Mouse (Mus musculus): Measurements from ENCODE around the gene Ostc. TPM values are rescaled to one million over a fixed set of nuclear protein-coding genes. Genes with fewer than 3 reads are reported as not detected.

The Ostc gene
- total RNA-seq, 2 experiments from 2014 or later: 61.8 to 63.1 TPM

- no peak for TF ChIP-seq CTCF (conservative IDR thresholded peaks at IDR 0.05)
- Histone ChIP-seq H3K4me3 (no peak overlapping the region), H3K27ac (no peak overlapping the region)
- no peak for DNase-seq (ENCODE audit: low spot score in 2 of 2)
Observed at GRCm38 (mm10) chr3:130727036-130727435, 17.8 kb upstream of the Ostc start.

DNA sequence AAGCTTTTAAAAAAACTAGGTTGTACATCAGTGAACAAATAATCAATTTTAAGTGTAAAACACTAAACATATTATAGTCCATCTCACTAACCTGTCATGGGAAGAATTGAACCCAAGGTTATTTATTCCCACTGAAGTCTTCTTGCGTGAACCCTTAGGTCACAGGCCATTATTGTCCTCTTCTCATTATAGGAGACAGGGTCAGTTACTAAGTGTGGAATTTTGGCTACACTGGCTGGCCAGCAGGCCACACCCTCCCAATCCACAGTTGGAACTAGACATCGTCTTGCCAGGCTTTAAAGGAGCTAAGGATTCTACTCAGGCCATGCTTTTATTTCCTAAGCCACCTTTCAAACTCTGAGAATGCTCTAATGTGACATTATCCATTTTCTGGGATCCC, 16.5 kb upstream of the Ostc start:
- Histone ChIP-seq H3K4me3 (no peak overlapping the region), H3K27ac (no peak overlapping the region)
- no peak for DNase-seq (ENCODE audit: low spot score in 2 of 2)
- no peak for TF ChIP-seq CTCF (conservative IDR thresholded peaks at IDR 0.05)

DNA sequence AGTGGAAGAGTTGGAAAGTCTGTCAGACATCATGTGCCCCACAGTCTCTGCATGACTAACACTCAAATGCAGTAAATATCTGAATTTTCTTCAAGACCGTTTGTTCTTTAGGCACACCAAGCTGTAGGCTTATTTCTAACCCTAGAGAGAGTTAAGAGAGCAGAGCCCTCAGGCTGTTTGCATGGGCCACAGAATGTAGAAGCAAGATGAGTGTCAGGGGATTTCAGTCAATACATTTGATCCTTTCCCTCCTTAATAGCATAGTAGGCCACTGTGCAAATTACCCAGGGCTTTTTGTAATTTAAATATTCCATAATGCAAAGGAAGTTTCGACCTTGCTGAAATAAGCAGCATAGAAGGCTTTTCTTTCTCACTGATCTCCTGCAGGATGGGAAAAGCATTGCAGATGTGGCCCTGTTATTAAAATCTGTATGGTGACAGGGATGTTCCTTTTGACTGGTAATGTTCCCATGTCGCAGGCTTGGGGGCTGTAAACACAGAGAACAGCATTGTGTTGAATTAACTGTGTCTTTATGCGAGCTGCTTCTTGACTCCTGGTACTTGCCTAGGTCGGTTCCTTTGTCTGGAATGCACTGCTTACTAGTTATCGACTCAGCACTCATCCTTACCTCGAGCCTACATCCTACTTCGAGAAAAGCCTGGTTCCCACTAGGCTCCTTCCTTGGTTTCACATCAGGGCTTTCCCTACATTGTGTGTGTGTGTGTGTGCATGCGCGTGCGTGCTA, 13.7 kb upstream of the Ostc start:
- Histone ChIP-seq H3K4me3 (no peak overlapping the region), H3K27ac (no peak overlapping the region)
- no peak for DNase-seq (ENCODE audit: low spot score in 2 of 2)
- peak; percentile 24; the same call in 1 of the 2 replicates for TF ChIP-seq CTCF (conservative IDR thresholded peaks at IDR 0.05)

GRCm38 (mm10) chr3:130720225-130720624, 11.0 kb upstream of the Ostc start:
- H3K27ac ChIP-seq: no peak overlapping the region
- no peak overlapping the region for H3K4me3 ChIP-seq
- TF ChIP-seq CTCF (conservative IDR thresholded peaks at IDR 0.05): no peak
- DNase-seq (ENCODE audit: low spot score in 2 of 2): no peak

- TF ChIP-seq CTCF (conservative IDR thresholded peaks at IDR 0.05): no peak
- H3K27ac ChIP-seq: no peak overlapping the region
- no peak for DNase-seq (ENCODE audit: low spot score in 2 of 2)
- H3K4me3 ChIP-seq: no peak overlapping the region
Observed at GRCm38 (mm10) chr3:130718871-130719270, 9.6 kb upstream of the Ostc start.

DNA sequence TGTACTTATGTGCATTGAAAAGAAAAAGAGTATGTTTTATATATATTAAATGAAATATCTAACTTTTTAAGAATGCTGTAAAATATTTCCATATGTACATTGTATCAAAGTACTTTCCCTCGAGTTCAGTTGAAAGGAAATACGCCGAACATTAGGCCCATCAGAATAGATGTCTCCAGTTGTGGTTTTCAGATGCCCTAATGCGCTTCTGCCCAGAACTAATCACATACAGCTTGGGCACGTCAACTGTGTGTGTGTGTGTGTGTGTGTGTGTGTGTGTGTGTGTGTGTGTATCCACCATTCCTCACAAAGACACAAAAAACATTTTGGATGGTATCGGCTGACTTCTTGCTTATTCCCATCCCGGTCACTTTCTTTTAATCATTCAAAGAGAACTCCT, 7.3 kb upstream of the Ostc start:
- Histone ChIP-seq H3K4me3 (no peak overlapping the region), H3K27ac (no peak overlapping the region)
- DNase-seq (ENCODE audit: low spot score in 2 of 2): no peak
- no peak for TF ChIP-seq CTCF (conservative IDR thresholded peaks at IDR 0.05)

GRCm38 (mm10) chr3:130714775-130715568, 5.7 kb upstream of the Ostc start:
- DNase-seq (ENCODE audit: low spot score in 2 of 2): peak; percentile 66 to 76
- peak; percentile 96 for TF ChIP-seq CTCF (conservative IDR thresholded peaks at IDR 0.05)
- peak overlapping the region; percentile 40 for H3K27ac ChIP-seq

DNA sequence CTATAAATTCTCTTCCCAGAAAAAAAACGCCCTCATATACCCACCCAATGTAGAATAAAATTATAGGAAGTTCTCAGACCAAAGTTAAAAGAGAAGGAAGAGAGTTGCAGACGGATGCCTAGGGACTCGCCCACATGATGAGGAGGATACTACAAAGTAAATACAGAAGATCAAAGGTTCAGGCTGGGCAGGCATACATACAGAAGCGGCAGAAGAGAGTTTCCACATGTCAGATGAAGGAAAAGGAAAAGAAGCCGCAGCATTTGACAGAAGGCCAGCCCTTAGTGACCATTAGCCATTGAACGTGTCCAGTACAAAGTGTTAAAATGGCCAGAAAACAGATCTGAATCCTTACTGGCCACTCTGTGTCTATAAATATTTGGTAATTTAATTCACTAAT, 3.6 kb upstream of the Ostc start:
- no peak for TF ChIP-seq CTCF (conservative IDR thresholded peaks at IDR 0.05)
- no peak overlapping the region for H3K4me3 ChIP-seq
- no peak overlapping the region for H3K27ac ChIP-seq
- no peak for DNase-seq (ENCODE audit: low spot score in 2 of 2)

More at GRCm38 (mm10) chr3:130714775-130715568, 5.7 kb upstream of the Ostc start:
- peak overlapping the region; percentile 59 for H3K4me3 ChIP-seq

GRCm38 (mm10) chr3:130710103-130710502, 859 bp upstream of the Ostc start:
- Histone ChIP-seq H3K4me3 (peak overlapping the region; percentile 88; the same call in 1 of the 2 replicates), H3K27ac (no peak overlapping the region)
- no peak for TF ChIP-seq CTCF (conservative IDR thresholded peaks at IDR 0.05)
- no peak for DNase-seq (ENCODE audit: low spot score in 2 of 2)

- peak overlapping the region; percentile 88 for H3K4me3 ChIP-seq
- DNase-seq (ENCODE audit: low spot score in 2 of 2): no peak
- H3K27ac ChIP-seq: peak overlapping the region; percentile 83
- no peak for TF ChIP-seq CTCF (conservative IDR thresholded peaks at IDR 0.05)
Observed at GRCm38 (mm10) chr3:130708529-130708928, 715 bp downstream of the Ostc start.

DNA sequence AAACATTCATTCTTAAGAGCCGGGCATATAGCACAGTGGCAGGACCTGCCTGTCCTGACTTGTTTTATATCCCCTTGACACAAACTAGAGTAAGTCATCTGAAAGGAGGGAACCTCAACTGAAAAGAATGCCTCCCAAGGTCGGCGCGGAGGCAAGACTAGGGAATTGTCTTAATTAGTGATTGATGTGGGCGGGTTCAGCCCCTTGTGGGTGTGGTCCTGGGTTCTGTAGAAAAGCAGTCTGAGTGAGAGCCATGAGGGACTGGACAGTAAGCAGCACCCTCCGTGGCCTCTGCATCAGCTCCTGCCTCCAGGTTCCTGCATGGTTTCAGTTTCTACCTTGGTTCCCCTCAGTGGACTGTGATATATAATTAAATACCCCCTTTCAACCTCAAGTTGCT, 7.0 kb downstream of the Ostc start:
- no peak for TF ChIP-seq CTCF (conservative IDR thresholded peaks at IDR 0.05)
- DNase-seq (ENCODE audit: low spot score in 2 of 2): no peak
- H3K27ac ChIP-seq: no peak overlapping the region
- no peak overlapping the region for H3K4me3 ChIP-seq

- no peak for DNase-seq (ENCODE audit: low spot score in 2 of 2)
- Histone ChIP-seq H3K27ac (peak overlapping the region; percentile 33; the same call in 1 of the 2 replicates), H3K4me3 (no peak overlapping the region)
- TF ChIP-seq CTCF (conservative IDR thresholded peaks at IDR 0.05): peak; percentile 21
Observed at GRCm38 (mm10) chr3:130697622-130698021, 11.6 kb downstream of the Ostc start.

DNA sequence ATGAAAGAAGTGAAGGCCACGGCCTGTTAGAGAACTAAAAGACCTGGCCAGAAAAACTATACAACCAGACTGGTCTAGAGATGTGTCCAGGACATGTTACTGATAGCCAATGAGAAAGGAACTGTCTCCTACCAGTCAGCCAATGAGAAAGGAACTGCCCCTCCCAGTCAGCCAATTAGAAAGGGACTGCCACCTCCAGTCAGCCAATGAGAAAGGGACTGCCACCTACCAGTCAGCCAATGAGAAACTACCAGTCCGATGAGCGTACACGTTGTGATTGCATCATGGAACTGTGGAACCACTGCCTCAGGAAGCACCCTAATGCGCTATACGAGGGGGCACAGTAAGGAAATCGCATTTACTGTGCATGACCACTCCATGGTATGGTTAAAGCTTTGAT, 14.5 kb downstream of the Ostc start:
- no peak for DNase-seq (ENCODE audit: low spot score in 2 of 2)
- H3K27ac ChIP-seq: no peak overlapping the region
- no peak overlapping the region for H3K4me3 ChIP-seq
- TF ChIP-seq CTCF (conservative IDR thresholded peaks at IDR 0.05): no peak
